Mouse (Mus musculus) lung, postnatal 4 days (tissue): ENCODE measurements at regions not wholly inside any gene's neighbourhood (a gene's known extent, or its start where the extent isn't known, plus 50 kb on each side); places are given as distances from the start of the nearest gene placed in this dataset.

ENCODE experiments used
- DNase-seq, 2 experiments: peaks; one replicate each; pipeline ENCODE4 v3.0.0; 2021

- DNase-seq, result no peak
Observed at GRCm38 (mm10) chr9:79479118-79479517, 239.5 kb downstream of the Col12a1 start.

GRCm38 (mm10) chr9:79500253-79500652, 218.4 kb downstream of the Col12a1 start:
- no peak for DNase-seq

GRCm38 (mm10) chr9:79502034-79502433, 216.6 kb downstream of the Col12a1 start:
- no peak for DNase-seq

- peak in 1 of 2 experiments; percentile 8 for DNase-seq
Observed at GRCm38 (mm10) chr9:79516384-79516783, 202.2 kb downstream of the Col12a1 start.

- no peak for DNase-seq
Observed at GRCm38 (mm10) chr9:79517461-79517860, 201.2 kb downstream of the Col12a1 start.

- DNase-seq, result no peak
Observed at GRCm38 (mm10) chr9:79518640-79519039, 200.0 kb downstream of the Col12a1 start.

- no peak for DNase-seq
Observed at GRCm38 (mm10) chr9:79520498-79520897, 198.1 kb downstream of the Col12a1 start.

- DNase-seq, result no peak
Observed at GRCm38 (mm10) chr9:79523054-79523453, 195.6 kb downstream of the Col12a1 start.

- no peak for DNase-seq
Observed at GRCm38 (mm10) chr9:79525000-79525399, 193.6 kb downstream of the Col12a1 start.

- no peak for DNase-seq
Observed at GRCm38 (mm10) chr9:79526390-79526789, 192.2 kb downstream of the Col12a1 start.

- DNase-seq, result no peak
Observed at GRCm38 (mm10) chr9:79527331-79527730, 191.3 kb downstream of the Col12a1 start.
